Mouse (Mus musculus) cerebellum, adult 8-10 months (tissue): ENCODE data around the gene Stk24.

Source experiments
- DNase-seq: peaks from one replicate; pipeline ENCODE4 v3.0.0; 2022

Gene Stk24

GRCm38 (mm10) chr14:121348256-121348655 is 31.6 kb downstream of the Stk24 start:
- no peak for DNase-seq

- no peak for DNase-seq
Observed at GRCm38 (mm10) chr14:121347134-121347533, 32.7 kb downstream of the Stk24 start.

GRCm38 (mm10) chr14:121346654-121347053 is 33.2 kb downstream of the Stk24 start:
- no peak for DNase-seq

GRCm38 (mm10) chr14:121346053-121346452 is 33.8 kb downstream of the Stk24 start:
- no peak for DNase-seq

GRCm38 (mm10) chr14:121344928-121345327 is 34.9 kb downstream of the Stk24 start:
- no peak for DNase-seq

- no peak for DNase-seq
Observed at GRCm38 (mm10) chr14:121342885-121343284, 36.9 kb downstream of the Stk24 start.

GRCm38 (mm10) chr14:121339951-121340401 is 39.8 kb downstream of the Stk24 start:
- peak; percentile 68 for DNase-seq

GRCm38 (mm10) chr14:121338819-121339573 is 40.8 kb downstream of the Stk24 start:
- DNase-seq = no peak

GRCm38 (mm10) chr14:121330090-121330408 is 49.8 kb downstream of the Stk24 start:
- DNase-seq = no peak

GRCm38 (mm10) chr14:121329401-121330089 is 50.3 kb downstream of the Stk24 start:
- DNase-seq = no peak

GRCm38 (mm10) chr14:121328878-121329277 is 50.9 kb downstream of the Stk24 start:
- no peak for DNase-seq

GRCm38 (mm10) chr14:121326432-121326831 is 53.4 kb downstream of the Stk24 start:
- DNase-seq = peak; percentile 25

GRCm38 (mm10) chr14:121324521-121325330 is 55.1 kb downstream of the Stk24 start:
- no peak for DNase-seq

- DNase-seq = no peak
Observed at GRCm38 (mm10) chr14:121322641-121323040, 57.2 kb downstream of the Stk24 start.

GRCm38 (mm10) chr14:121322150-121322549 is 57.7 kb downstream of the Stk24 start:
- no peak for DNase-seq

GRCm38 (mm10) chr14:121318382-121318781 is 61.4 kb downstream of the Stk24 start:
- no peak for DNase-seq

- DNase-seq = no peak
Observed at GRCm38 (mm10) chr14:121317312-121317671, 62.5 kb downstream of the Stk24 start.

GRCm38 (mm10) chr14:121316631-121317311 is 63.0 kb downstream of the Stk24 start:
- no peak for DNase-seq

GRCm38 (mm10) chr14:121316136-121316535 is 63.7 kb downstream of the Stk24 start:
- no peak for DNase-seq

- DNase-seq = no peak
Observed at GRCm38 (mm10) chr14:121314934-121315333, 64.9 kb downstream of the Stk24 start.

- no peak for DNase-seq
Observed at GRCm38 (mm10) chr14:121313283-121313682, 66.5 kb downstream of the Stk24 start.

- no peak for DNase-seq
Observed at GRCm38 (mm10) chr14:121311083-121311482, 68.7 kb downstream of the Stk24 start.
